Mouse (Mus musculus) kidney, postnatal 0 days (tissue): ENCODE data around the gene Pappa. TPM values are rescaled to one million over a fixed set of nuclear protein-coding genes. Genes with fewer than 3 reads are reported as not detected.

Source experiments
- ATAC-seq: fragments of 200-750 bp; cut with Nextera tagmentation; replicated peaks from 2 replicates; pipeline ENCODE4 v1.8.0; 2017; ENCODE audit warnings: low read depth, moderate number of reproducible peaks, moderate TSS enrichment, moderate library complexity; ENCODE audit not compliant: low FRiP score
- DNase-seq: peaks from one replicate; pipeline ENCODE4 v3.0.0-alpha.2; 2016; ENCODE audit warnings: low spot score
- H3K27ac ChIP-seq: fragments of 300-500 bp; sonication (generic); 2 replicates; pipeline ENCODE4 v1.5.1; 2014; ENCODE audit warnings: mild to moderate bottlenecking
- H3K27me3 ChIP-seq: fragments of 300-500 bp; sonication (generic); 2 replicates; pipeline ENCODE4 v1.6.1; 2014; ENCODE audit warnings: low read length, mixed read lengths; ENCODE audit not compliant: insufficient read depth
- H3K36me3 ChIP-seq: fragments of 300-500 bp; sonication (generic); 2 replicates; pipeline ENCODE4 v1.6.1; 2014; ENCODE audit warnings: low read length, mixed read lengths; ENCODE audit not compliant: insufficient read depth
- H3K4me1 ChIP-seq: fragments of 300-500 bp; sonication (generic); replicated peaks from 2 replicates; pipeline ENCODE4 v1.6.1; 2014; ENCODE audit warnings: antibody characterized with exemption, low read length, mixed read lengths; ENCODE audit not compliant: insufficient read depth
- H3K4me2 ChIP-seq: fragments of 300-500 bp; sonication (generic); 2 replicates; pipeline ENCODE4 v1.6.1; 2014; ENCODE audit warnings: mild to moderate bottlenecking, low read length, moderate library complexity, mixed read lengths
- H3K4me3 ChIP-seq: fragments of 300-500 bp; sonication (generic); replicated peaks from 2 replicates; pipeline ENCODE4 v1.5.1; 2014; ENCODE audit warnings: low read depth, low read length
- H3K9ac ChIP-seq: fragments of 300-500 bp; sonication (generic); 2 replicates; pipeline ENCODE4 v1.6.1; 2014; ENCODE audit warnings: low read depth, low read length
- H3K9me3 ChIP-seq: fragments of 300-500 bp; sonication (generic); replicated peaks from 2 replicates; pipeline ENCODE4 v1.6.1; 2016; ENCODE audit warnings: low read length, inconsistent platforms, mixed read lengths
- CTCF ChIP-seq: IDR thresholded peaks from 2 replicates; pipeline ENCODE4 v1.5.1; 2016; ENCODE audit warnings: antibody characterized with exemption, low read depth, mild to moderate bottlenecking, moderate library complexity
- WGBS: fragments of 180-500 bp; shearing (Covaris S2); extraction: QIAGEN DNeasy Blood & Tissue Kit; methylation state at CpG from one replicate; pipeline ENCODE4 v1.1.7; 2014; 5-methylcytosine and 5-hydroxymethylcytosine counted together
- polyA plus RNA-seq: library from polyadenylated mRNA; unstranded; fragments of >200 nt; fragmentation: Nextera tagmentation; extraction: Ambion mirVana; gene quantifications from 2 replicates; pipeline ENCODE4 v1.2.1, GENCODE M21; 2015

Gene Pappa
- polyA plus RNA-seq, 1 experiment from 2014 or later: 1.7 TPM

- ATAC-seq (peak; percentile 81; the same call in 1 of the 2 replicates), DNase-seq (peak; percentile 55)
- H3K4me3 ChIP-seq: no peak overlapping the region
- WGBS: 36% methylated on average over 3 of the region's 3 CpGs
- 0 out of 2 replicates have a peak, but pooled peaks cover 6% of the 10 kb centered on the region for H3K4me1 ChIP-seq
- H3K9ac ChIP-seq: no peak overlapping the region
- TF ChIP-seq CTCF: no peak
- no peaks in the 10 kb centered on the region for H3K36me3 ChIP-seq
- H3K4me2 ChIP-seq: no peak overlapping the region
- H3K27me3 ChIP-seq: no peaks in the 10 kb centered on the region
- peak overlapping the region; percentile 31; the same call in 1 of the 2 replicates for H3K27ac ChIP-seq
- no peaks in the 10 kb centered on the region for H3K9me3 ChIP-seq
These were observed 92.7 kb downstream of the Pappa start for GRCm38 (mm10) chr4:65216682-65217081.

DNA sequence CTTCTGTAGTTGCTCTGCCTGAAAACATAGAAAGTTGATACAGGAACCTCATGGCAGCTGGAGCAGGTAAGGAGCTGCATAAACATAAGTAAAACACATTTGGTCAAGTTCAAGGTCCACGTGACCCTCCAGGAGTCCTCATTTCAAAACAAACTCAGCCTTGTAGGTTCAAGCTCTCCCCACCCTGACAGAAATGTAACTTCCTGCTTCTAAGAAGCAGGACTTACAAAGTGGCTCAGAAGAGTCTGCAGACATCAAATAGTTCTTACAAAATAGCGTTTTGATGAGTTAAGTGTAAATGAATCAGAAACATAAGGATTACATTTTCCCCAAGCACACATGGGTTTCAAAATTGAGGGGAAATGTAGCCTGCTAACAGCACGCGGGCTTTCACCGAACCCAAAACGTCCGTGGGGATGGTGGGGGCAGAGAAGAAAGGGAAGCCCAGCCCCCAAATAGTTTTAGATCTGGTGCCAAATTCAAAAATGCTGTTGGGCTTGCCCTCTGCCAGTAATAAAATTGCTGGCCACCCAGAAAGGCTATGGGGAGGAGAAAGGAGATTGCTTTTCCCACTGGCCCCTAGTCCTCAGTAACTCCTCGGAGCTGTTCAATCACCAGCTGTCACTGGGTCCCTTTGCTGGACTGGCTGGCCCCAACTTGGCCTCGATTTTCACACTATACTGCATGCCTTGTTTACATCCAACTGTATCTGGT is 93.8 kb downstream of the Pappa start:
- Histone ChIP-seq H3K27me3 (no peaks in the 10 kb centered on the region), H3K9me3 (no peaks in the 10 kb centered on the region), H3K4me1 (0 out of 2 replicates have a peak, but pooled peaks cover 6% of the 10 kb centered on the region), H3K27ac (peak overlapping the region; percentile 32), H3K4me3 (no peak overlapping the region), H3K9ac (no peak overlapping the region), H3K4me2 (no peak overlapping the region), H3K36me3 (no peaks in the 10 kb centered on the region)
- ATAC-seq (no peak), DNase-seq (peak; percentile 42)
- no peak for TF ChIP-seq CTCF
- 23% methylated on average over 9 of the region's 9 CpGs for WGBS

- 84% methylated on average over 4 of the region's 4 CpGs for WGBS
- no peak overlapping the region for H3K9ac ChIP-seq
- TF ChIP-seq CTCF: no peak
- no peak for DNase-seq
- H3K27ac ChIP-seq: no peak overlapping the region
- H3K9me3 ChIP-seq: no peaks in the 10 kb centered on the region
- no peaks in the 10 kb centered on the region for H3K36me3 ChIP-seq
- no peaks in the 10 kb centered on the region for H3K4me1 ChIP-seq
- ATAC-seq: no peak
- no peak overlapping the region for H3K4me2 ChIP-seq
- H3K27me3 ChIP-seq: no peaks in the 10 kb centered on the region
- H3K4me3 ChIP-seq: no peak overlapping the region
These were observed 99.9 kb downstream of the Pappa start for GRCm38 (mm10) chr4:65223901-65224300.

GRCm38 (mm10) chr4:65238540-65238998 is 114.6 kb downstream of the Pappa start:
- Histone ChIP-seq H3K27ac (no peak overlapping the region), H3K4me1 (no peaks in the 10 kb centered on the region), H3K4me2 (no peak overlapping the region), H3K27me3 (no peaks in the 10 kb centered on the region), H3K9ac (no peak overlapping the region), H3K4me3 (no peak overlapping the region), H3K9me3 (no peaks in the 10 kb centered on the region), H3K36me3 (no peaks in the 10 kb centered on the region)
- 29% methylated on average over 8 of the region's 8 CpGs for WGBS
- DNase-seq (no peak), ATAC-seq (no peak)
- TF ChIP-seq CTCF: no peak

DNA sequence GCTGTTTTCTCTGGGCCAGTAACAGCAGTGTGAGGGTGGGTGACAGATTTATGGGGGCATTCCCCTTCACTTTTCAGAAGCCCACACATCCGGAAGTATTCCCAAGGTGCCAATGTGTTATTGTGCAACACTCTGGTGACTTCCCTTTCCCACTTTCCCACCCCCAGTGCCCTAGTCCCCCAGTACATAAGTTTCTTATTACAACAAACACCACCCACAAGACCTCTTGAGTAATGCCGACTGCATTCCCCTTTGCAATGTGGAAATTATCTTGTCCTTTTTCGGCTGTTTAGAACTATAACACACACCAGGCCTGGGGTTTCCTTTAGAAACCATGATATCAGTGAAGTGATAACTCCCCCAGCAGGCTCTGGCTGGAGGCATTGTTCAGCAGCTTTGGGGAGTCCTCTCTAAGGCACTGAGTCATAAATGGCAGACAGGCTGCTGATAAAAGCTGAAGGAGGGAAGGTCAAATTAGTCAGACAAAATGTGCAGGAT is 118.5 kb downstream of the Pappa start:
- ATAC-seq: peak; percentile 41; the same call in 1 of the 2 replicates
- H3K27ac ChIP-seq: no peak overlapping the region
- TF ChIP-seq CTCF: no peak

DNA sequence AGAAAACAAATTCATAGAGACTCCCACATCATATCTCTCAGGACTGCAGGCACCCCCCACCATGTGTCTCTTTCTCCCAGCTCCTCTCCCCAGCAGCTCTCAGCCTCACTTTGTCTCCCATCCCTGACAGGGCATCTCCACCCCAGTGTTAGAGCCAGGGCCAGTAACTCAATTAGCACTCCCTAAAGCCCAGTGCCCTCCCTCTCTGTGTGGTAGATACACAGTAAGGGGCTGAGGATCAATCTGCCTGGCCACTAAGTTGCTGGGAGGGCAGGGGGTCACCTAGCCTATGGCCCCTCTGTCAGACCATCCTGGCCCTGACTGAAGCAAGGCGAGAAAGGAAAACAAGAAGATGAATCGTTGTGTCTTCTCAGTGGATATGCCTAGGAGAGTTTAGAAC is 119.3 kb downstream of the Pappa start:
- Histone ChIP-seq H3K36me3 (no peaks in the 10 kb centered on the region), H3K4me1 (no peaks in the 10 kb centered on the region; the same call in 1 of the 2 replicates), H3K9ac (no peak overlapping the region), H3K27me3 (no peaks in the 10 kb centered on the region), H3K4me2 (no peak overlapping the region), H3K27ac (no peak overlapping the region), H3K4me3 (no peak overlapping the region), H3K9me3 (no peaks in the 10 kb centered on the region)
- ATAC-seq: peak; percentile 75; the same call in 1 of the 2 replicates
- 23% methylated on average over 2 of the region's 2 CpGs for WGBS
- DNase-seq: peak; percentile 45
- no peak for TF ChIP-seq CTCF

More for the DNA sequence above, 118.5 kb downstream of the Pappa start:
- peak; percentile 41 for DNase-seq
- Histone ChIP-seq H3K4me1 (no peaks in the 10 kb centered on the region; the same call in 1 of the 2 replicates), H3K4me3 (no peak overlapping the region), H3K4me2 (no peak overlapping the region), H3K36me3 (no peaks in the 10 kb centered on the region), H3K9ac (no peak overlapping the region), H3K9me3 (no peaks in the 10 kb centered on the region), H3K27me3 (no peaks in the 10 kb centered on the region)
- 9% methylated on average over 3 of the region's 3 CpGs for WGBS
